Mouse (Mus musculus): ENCODE results near the gene Eps15l1.

DNA sequence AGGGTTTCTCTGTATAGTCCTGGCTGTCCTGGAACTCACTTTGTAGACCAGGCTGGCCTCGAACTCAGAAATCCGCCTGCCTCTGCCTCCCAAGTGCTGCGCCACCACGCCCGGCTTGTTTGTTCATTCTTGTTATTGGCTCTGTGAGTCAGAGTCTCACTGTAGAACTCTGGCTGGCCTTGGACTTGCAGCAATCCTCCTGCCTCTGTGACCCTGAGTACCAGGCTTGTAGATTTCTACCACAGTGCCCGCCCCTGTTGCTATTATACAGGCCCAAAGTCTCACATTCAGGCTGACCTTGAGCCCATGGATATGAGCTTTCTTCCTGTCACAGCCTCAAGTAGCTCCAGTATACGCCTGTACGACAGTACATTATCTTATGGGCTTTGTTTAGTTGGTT lies 124.7 kb downstream of the Eps15l1 start:
- TF ChIP-seq CTCF (IDR thresholded peaks at IDR 0.05; ENCODE audit: control insufficient read depth, insufficient read depth, insufficient replicate concordance, low read depth, low read length) (no peak), POLR2A (IDR thresholded peaks at IDR 0.05; ENCODE audit: control insufficient read depth, low read depth, low read length) (no peak)

All from testis, adult 2 months (tissue).